Mouse (Mus musculus): Measurements from ENCODE around the gene Marc2.

DNA sequence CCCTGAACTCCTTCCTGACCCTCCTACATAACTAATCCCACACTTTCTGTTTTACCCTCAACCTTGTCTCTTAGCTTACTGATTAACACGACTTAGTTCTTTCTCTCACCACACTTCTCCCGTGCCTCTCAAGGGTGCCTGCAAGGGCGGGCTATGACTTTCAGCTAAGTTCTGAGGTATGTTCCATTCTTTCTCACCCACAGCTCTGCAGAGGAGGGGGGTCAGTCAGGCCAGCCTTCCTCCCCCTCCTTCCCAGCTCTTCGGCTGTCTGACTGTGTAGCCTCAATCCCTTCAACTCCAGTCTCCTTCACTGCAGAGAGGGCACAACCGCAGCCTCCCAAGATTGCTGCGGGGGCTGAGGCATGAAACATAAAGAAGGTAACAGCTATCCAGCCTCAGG, 32.6 kb upstream of the Marc2 start:
- TF ChIP-seq EP300 (IDR thresholded peaks at IDR 0.05) (no peak), CTCF (IDR thresholded peaks at IDR 0.05) (no peak)
